Mouse (Mus musculus): ENCODE results near the gene Ugcg.
A peak's percentile ranks its signal among the peaks of the same experiment; 100 is the strongest.

The Ugcg gene

GRCm38 (mm10) chr4:59188802-59189545, at the start of gene Ugcg:
Gene Ugcg (plus strand): TSS chr4:59189257.
- peak; percentile 78 to 82 for DNase-seq

GRCm38 (mm10) chr4:59149043-59149442, 40.0 kb upstream of the Ugcg start:
- DNase-seq = no peak

- DNase-seq = no peak
Observed at GRCm38 (mm10) chr4:59150907-59151306, 38.1 kb upstream of the Ugcg start.

GRCm38 (mm10) chr4:59151953-59152352, 37.1 kb upstream of the Ugcg start:
- no peak for DNase-seq

- DNase-seq = no peak
Observed at GRCm38 (mm10) chr4:59156897-59157592, 32.0 kb upstream of the Ugcg start.

GRCm38 (mm10) chr4:59157654-59158053, 31.4 kb upstream of the Ugcg start:
- no peak for DNase-seq

GRCm38 (mm10) chr4:59160289-59160688, 28.8 kb upstream of the Ugcg start:
- no peak for DNase-seq

- no peak for DNase-seq
Observed at GRCm38 (mm10) chr4:59160959-59161670, 27.9 kb upstream of the Ugcg start.

GRCm38 (mm10) chr4:59164034-59164433, 25.0 kb upstream of the Ugcg start:
- DNase-seq = no peak

GRCm38 (mm10) chr4:59167251-59167847, 21.7 kb upstream of the Ugcg start:
- no peak for DNase-seq

- no peak for DNase-seq
Observed at GRCm38 (mm10) chr4:59169981-59170380, 19.1 kb upstream of the Ugcg start.

GRCm38 (mm10) chr4:59172616-59173015, 16.4 kb upstream of the Ugcg start:
- DNase-seq = no peak

- no peak for DNase-seq
Observed at GRCm38 (mm10) chr4:59173181-59173922, 15.7 kb upstream of the Ugcg start.

- no peak for DNase-seq
Observed at GRCm38 (mm10) chr4:59175003-59175402, 14.1 kb upstream of the Ugcg start.

GRCm38 (mm10) chr4:59175929-59176328, 13.1 kb upstream of the Ugcg start:
- no peak for DNase-seq

GRCm38 (mm10) chr4:59177566-59177965, 11.5 kb upstream of the Ugcg start:
- DNase-seq = no peak

GRCm38 (mm10) chr4:59181320-59182271, 7.5 kb upstream of the Ugcg start:
- no peak for DNase-seq

- peak in 1 of 2 experiments; percentile 21 for DNase-seq
Observed at GRCm38 (mm10) chr4:59185671-59186070, 3.4 kb upstream of the Ugcg start.

- peak; percentile 66 to 70 for DNase-seq
Observed at GRCm38 (mm10) chr4:59187289-59187688, 1.8 kb upstream of the Ugcg start.

GRCm38 (mm10) chr4:59188474-59188801, 619 bp upstream of the Ugcg start:
- peak; percentile 22 to 31 for DNase-seq

- peak; percentile 40 to 56 for DNase-seq
Observed at GRCm38 (mm10) chr4:59189546-59190237, 635 bp downstream of the Ugcg start.
